Mouse (Mus musculus) erythroblast, embryonic 14.5 days (primary cell): Measurements from ENCODE around the gene Slc22a22.
"Not testable (repeated sequence)": the region's sequence is repeated elsewhere in the genome, so short reads cannot be mapped to it uniquely, and the experiment has no call there.

Experiments used
- GATA1 ChIP-seq: IDR thresholded peaks from 2 replicates; pipeline ENCODE4 v1.6.1; 2012; ENCODE audit warnings: low read length, inconsistent platforms, mixed read lengths
- TAL1 ChIP-seq: IDR thresholded peaks from 3 replicates; pipeline ENCODE4 v1.6.1; 2012; ENCODE audit warnings: low read length, inconsistent platforms, mixed read lengths

DNA sequence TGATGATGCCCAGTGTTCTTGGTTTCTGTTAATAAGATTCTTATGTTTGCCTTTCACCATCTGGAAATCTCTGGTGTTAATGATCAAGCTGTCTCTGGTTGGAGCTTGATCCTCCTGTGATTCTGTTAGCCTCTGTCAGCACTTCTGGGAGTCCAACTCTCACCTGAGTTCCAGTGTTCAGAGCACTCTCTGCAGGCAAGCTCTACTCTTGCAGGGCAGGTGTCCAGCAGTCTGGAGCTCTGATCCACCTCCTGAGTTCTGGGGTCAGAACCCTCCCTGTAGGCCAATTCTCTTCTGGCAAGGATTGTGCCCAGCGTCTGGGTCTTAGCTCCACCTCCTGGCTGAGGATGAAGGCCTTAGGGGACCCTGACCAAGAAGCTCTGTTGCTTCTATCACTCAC is 237.4 kb downstream of the Slc22a22 start:
- not testable (repeated sequence) for TF ChIP-seq TAL1, GATA1
